Mouse (Mus musculus): ENCODE data around the gene Prox1. TPM values are rescaled to one million over a fixed set of nuclear protein-coding genes. Genes with fewer than 3 reads are reported as not detected.

Prox1 gene
- total RNA-seq, 2 experiments from 2014 or later, result 39.5 to 43.6 TPM

DNA sequence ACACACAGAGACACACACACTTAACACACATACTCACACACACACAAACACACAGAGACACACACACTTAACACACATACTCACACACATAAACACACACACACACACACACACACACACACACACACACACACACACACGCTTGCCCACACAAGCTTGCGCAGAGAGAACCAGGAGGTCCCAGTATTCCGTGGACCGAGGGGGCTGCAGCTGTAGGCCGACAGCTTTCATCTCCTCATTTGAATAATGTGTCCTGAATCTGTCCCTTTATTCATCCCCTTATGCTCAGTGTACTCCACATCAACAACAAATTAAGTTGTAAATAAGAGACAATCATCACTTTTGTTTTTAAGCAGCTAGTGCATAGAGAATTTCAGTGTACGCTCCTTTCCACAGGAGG lies 17.9 kb downstream of the Prox1 start:
- intact Hi-C loops (cut with DNase I), result no loop called here
- DNase-seq, result no peak

DNA sequence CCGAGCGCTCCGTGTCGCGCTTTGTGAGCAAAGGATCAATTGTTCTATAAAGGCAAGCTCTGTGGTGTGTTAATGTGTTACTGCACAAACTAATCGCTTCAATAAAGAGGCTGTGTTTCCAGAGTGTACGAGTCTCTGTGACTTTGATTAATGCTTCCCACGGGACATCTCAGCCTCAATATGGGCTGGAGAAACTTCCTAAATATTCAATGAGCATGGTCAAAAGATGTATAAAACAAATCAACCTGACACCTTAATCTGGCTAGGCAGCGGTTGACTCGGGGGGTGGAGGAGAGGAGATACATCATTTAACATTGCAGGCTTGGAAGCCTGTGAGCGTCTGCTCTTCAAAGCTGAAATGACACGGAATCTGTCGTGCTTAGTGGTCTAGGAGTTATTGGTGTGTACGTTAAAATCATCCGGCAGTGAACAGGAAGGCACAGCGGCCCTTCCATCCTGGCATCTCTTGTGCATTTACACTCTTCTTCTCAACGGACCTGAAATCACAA lies 21.2 kb downstream of the Prox1 start:
- intact Hi-C loops (cut with DNase I), result loop anchor here (10.0 kb wide), 1 partner anchor 546 kb away; no protein-coding TSS in a partner anchor
- no peak for DNase-seq

DNA sequence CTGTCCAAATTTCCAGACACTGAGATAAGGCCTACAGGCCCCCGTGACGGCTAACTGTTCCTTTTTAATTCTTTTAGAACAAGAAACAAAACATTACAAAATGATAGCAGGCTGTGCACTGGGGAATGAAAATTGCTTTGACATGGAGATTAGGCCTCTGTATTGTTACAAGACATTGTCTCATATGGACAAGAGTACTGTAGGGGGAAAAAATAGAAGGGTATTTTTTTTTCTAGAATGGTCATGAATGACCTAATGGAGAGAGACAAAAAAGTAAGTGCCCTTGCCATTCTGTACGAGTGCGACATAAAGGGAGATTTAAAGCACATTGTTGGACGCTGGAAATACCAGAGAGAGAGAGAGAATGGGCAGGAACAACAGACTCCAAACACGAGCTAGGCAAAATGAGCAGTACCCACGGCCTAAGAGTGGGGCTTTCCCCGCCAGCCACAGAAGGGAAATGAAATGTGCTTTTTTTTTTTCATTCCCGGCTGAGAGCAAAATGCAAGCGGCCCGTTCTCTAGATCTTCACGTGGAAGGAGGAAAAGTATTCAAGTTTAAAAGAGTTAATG lies 21.8 kb downstream of the Prox1 start:
- no peak for DNase-seq

DNA sequence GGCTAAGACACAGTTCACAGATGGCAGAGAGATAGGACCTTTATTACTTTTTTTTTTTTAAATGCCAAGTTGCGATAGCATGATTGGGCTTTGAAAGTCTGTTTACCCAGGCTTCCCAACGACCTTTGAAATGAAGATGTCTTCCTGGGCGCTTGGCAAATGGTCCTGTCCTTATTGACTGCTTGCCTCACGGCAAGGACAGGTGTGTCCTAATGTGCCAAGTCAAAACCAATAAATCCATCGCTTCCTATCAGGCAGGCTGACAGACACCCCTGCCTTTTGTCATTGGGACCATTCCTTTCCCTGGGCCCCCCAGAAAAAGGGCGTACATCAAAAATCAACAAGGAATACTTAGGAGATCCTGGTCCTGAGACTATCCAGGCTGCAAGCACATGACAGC lies 22.7 kb downstream of the Prox1 start:
- no peak for DNase-seq
- intact Hi-C loops (cut with DNase I), result loop anchor here (10.0 kb wide), 1 partner anchor 547 kb away; no protein-coding TSS in a partner anchor

More for the DNA sequence above, 21.8 kb downstream of the Prox1 start:
- intact Hi-C loops (cut with DNase I), result loop anchor here (10.0 kb wide), 1 partner anchor 546 kb away; no protein-coding TSS in a partner anchor

DNA sequence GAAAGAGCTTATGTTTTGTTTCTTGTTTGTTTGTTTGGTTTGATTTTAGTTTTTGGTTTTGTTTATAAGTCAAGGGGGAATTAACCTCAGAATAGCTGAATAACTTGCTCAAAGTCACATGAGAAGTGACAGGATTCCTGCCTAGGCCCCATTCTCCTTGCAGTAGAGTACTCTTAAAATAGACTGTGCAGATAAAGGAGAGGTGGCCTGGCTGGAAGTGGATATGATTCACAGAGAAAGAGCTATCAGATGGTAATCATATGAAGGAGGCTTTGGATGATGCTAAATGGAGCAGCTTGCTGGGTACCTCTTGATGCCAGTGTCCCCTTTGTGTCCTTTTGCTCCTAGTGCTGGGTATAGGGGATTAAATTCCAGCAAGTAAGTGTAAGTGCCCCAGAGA lies 26.1 kb downstream of the Prox1 start:
- intact Hi-C loops (cut with DNase I), result loop anchor here (10.0 kb wide), 1 partner anchor 550 kb away; no protein-coding TSS in a partner anchor
- no peak for DNase-seq

DNA sequence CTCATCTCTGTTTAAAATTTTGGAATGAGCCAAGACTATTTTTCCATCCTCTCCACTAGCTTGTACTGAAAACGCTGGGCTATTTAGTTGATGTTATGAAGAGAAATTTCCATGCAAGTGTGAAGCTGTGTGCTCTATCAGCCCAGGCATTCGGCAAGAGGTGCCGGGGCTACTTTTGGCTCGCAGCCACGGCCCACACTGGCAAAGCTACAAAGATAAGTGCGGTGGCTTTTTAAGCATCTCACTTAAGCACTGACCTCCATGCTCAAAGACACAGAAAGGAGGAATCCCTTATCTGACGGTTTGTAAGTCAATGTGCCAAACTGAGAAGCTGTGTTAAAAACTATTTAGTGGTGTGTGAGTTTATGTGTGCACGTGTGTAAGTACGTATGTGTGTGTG lies 26.9 kb downstream of the Prox1 start:
- DNase-seq, result peak; percentile 47 to 58
- intact Hi-C loops (cut with DNase I), result loop anchor here (10.0 kb wide), 1 partner anchor 551 kb away; no protein-coding TSS in a partner anchor

DNA sequence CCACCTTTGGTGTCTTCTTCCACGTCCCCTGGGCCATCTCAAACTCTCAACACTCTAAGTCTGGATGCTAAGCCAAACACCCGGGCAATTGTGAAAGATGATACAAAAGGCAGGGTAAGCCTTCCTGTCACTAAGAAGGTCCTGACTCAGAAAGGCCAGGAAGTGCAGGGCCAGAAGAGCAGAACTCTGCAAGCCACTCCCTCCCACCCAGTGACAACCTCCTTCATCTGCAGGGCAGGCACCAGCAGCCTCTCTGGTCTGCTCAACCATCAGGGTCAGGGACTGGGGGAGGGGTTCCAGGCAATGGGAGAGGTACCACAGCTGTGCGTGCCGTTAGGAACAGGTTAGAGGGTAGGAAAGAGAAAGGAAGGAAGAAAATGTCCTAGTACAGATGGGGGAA lies 27.9 kb downstream of the Prox1 start:
- intact Hi-C loops (cut with DNase I), result loop anchor here (10.0 kb wide), 1 partner anchor 552 kb away; no protein-coding TSS in a partner anchor
- DNase-seq, result no peak

DNA sequence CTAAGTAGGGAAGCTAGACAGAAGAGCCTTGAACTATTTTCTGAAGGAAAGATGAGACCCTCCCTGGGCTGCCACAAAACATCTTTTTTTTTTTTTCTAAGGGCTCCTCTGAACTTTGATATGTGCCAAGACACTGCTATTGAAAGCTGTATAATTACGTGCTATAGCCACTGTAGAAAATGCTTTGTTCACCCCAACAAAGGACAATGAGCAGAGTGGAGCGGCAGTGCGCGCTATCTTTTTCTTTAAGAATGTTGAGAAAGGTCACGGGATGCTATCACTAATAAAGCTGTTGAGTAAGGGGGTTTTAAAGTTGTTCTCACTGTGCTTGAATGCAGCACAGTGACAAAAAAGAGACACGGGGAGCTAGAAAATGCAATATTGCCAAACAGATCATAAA lies 30.0 kb downstream of the Prox1 start:
- intact Hi-C loops (cut with DNase I), result loop anchor here (10.0 kb wide), 1 partner anchor 554 kb away; no protein-coding TSS in a partner anchor
- no peak for DNase-seq

DNA sequence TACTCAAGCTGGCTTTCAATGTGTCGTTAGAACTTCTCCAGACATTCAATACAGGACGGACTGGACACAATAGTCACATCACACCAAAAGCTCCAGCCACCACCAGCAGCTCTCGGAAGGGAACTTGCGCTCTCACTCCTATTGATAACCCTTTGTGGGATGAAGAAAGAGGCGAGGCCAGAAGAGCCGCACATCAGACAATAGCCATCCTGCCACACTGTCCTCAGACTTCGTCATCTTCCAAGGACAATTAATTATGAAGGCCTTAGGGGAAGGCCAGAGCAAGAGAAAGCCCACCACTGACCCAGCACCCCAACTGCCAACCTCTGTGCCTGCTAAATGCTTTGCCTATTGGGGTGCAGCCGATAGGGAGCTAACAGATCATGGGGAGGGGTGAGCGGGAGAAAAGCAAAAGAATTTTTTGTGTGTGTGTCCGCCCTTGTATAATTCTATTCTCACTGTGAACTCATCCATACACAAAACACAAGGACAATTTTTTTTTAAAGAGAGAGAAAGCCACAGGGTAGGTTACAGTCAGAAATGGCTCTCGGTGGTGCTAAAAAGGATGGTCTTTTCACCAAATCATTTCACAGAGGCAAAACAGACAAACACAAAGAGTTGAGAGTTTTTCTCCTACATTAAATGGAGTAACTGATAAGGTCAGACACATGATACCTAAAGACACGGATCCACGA lies 30.7 kb downstream of the Prox1 start:
- DNase-seq, result no peak
- intact Hi-C loops (cut with DNase I), result loop anchor here (10.0 kb wide), 1 partner anchor 555 kb away; no protein-coding TSS in a partner anchor

DNA sequence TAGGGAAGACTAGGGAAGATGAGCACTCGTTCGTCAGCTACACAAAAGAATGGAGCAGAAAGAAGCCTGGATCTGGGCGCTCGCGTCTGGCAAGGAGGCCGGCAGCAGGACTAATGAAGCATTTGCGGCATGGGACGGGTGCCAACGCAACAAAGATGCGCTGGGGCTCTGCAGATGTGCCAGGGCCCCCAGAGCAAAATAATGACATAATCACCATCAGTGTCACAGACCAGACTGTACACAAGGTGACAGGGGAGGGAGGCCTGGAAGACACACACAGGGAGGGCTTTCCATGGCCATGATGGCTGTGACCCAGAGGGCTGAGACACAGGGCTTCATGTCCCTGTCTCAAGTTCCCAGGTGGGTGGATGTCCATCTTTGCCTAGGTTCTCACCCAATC lies 32.6 kb downstream of the Prox1 start:
- DNase-seq, result no peak
- intact Hi-C loops (cut with DNase I), result no loop called here

DNA sequence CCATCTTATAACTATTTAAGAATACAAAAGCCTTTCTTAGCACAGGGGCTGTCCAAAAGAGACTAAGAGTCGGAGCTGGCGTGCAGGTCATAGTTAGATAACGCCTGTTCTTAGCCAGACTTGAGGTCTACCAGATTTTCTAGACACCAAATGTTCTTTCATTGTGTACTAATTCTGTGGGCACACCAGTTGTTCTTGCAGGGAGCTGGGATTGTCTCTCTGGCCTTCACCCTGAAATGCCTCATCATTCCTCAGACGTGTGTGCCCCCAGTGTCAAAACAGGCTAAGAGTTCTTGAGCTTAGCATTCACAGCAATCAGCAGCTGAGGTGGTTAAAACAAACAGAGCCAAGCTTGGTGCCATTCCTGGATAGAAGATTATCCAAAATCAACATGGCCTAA lies 37.6 kb downstream of the Prox1 start:
- no peak for DNase-seq
- intact Hi-C loops (cut with DNase I), result no loop called here

DNA sequence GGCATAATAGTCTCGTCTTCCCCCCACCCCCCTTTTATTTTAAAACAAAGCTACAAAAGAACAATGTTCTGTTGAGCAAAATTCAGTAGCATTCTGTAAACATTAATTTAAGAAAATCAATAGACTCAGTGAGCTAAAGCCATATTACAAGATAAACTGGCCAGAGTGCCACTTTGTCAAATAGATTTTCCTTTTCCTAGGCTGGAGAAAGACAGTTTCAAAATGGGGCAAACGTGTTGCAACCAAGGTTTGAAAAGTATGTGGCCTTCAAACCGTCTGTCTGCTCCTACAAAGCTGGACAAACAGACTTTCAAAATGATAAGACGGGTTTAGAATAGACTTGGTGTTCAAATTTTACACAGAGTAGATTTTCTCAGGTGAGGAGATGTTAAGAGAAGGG lies 39.6 kb downstream of the Prox1 start:
- intact Hi-C loops (cut with DNase I), result no loop called here
- no peak for DNase-seq

DNA sequence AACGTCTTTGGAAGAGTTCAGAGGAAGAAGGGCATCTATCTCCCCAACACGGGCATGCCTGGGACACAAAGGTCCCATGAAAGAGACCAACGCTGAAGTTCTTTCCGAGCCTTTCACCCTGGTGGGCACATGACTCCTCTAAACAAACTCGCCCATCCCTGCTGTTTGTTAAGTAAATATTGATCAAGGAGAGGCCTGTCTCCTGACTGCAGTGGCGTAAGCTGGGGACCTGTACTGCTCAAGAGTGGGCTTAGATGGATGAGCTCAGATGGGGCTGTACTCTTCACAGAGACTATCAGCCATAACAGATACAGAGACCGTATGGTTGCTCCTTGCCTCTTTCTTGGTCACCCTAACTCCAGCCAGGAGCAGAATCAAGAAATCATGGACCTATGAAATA lies 41.0 kb downstream of the Prox1 start:
- no peak for DNase-seq
- intact Hi-C loops (cut with DNase I), result loop anchor here (5.0 kb wide), 1 partner anchor 43 kb away; the partner anchor contains the start of gene Prox1

DNA sequence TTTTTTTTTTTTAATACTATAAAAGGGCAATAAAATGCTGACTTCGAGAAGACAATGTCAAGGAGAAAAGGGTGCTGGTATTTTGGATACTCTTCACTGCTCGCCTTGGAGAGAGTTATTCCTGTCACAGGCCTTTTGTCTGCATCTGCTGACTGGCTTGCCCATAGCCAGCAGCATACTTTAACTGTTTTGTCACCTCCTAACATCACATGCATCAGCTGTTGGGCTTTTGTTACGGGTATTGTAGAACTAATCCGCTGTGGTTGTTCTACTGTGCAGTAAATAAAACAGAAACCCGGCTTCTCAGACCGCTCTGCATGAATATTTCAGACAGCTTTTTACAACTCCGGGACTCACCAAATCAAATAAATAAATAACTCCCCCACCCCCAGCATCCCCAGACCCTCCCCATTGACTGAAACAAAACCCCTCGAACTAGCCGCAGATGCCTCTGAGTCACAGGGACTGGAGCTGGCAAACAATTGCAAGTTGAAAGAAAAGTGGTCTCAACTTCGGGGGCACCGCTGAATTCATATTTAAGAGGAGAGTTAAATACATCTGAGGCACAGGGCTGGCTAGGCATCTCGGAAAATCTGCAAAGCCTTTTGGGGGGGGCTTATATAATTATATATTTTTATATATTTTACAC lies 41.7 kb downstream of the Prox1 start:
- intact Hi-C loops (cut with DNase I), result loop anchor here (5.0 kb wide), 1 partner anchor 44 kb away; the partner anchor contains the start of gene Prox1
- DNase-seq, result peak in 1 of 2 experiments; percentile 7

DNA sequence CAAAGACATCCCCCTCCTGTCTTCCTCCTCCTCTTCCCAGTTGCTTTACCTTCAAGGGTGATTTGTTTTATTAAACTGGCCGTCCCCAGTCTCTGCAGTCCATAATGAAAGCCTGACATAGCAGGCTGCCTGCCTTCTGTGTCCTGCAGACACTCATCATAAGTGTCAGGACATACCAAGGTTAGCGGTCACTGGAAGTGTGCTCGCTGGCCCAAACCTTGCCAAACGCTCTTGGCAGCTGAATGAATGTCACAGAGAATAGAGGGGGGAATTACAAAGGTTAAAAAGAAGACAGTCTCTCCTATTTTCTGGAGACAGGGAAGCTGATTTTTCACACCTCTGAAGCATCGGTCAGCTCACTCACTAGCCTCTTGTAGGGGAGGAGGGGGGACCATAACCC lies 42.6 kb downstream of the Prox1 start:
- DNase-seq, result peak; percentile 39 to 62
- intact Hi-C loops (cut with DNase I), result loop anchor here (5.0 kb wide), 1 partner anchor 44 kb away; the partner anchor contains the start of gene Prox1

DNA sequence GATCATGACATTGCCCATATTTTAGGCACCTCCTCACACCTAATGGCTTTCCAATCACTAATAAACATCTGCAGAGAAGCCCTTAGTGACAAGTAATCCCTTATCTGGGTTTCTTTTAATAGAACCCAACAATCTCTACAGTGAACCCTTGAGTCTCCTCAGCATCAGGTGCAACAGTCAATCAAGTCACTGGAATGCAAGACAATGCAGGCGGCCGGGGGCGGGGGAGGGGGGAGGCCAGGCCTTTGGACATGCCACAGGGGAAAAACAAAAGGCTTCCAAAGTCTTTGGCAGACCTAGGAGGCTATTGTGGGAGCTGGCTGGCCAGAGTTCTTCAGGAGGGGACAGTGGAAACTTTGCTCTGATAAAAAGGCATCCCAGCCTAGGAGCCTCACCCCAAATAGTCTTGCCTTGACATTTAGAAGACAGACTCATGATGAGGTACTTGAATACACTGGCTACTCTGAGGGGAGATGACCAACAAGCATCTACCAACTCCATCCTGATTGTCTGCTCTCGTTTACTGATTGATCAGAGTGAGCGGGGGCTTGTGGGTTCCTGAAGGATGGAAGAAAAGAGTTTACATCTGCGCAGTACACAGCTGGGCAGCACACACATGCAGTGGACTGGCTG lies 43.2 kb downstream of the Prox1 start:
- intact Hi-C loops (cut with DNase I), result loop anchor here (5.0 kb wide), 1 partner anchor 45 kb away; the partner anchor contains the start of gene Prox1
- peak in 1 of 2 experiments; percentile 17 for DNase-seq

DNA sequence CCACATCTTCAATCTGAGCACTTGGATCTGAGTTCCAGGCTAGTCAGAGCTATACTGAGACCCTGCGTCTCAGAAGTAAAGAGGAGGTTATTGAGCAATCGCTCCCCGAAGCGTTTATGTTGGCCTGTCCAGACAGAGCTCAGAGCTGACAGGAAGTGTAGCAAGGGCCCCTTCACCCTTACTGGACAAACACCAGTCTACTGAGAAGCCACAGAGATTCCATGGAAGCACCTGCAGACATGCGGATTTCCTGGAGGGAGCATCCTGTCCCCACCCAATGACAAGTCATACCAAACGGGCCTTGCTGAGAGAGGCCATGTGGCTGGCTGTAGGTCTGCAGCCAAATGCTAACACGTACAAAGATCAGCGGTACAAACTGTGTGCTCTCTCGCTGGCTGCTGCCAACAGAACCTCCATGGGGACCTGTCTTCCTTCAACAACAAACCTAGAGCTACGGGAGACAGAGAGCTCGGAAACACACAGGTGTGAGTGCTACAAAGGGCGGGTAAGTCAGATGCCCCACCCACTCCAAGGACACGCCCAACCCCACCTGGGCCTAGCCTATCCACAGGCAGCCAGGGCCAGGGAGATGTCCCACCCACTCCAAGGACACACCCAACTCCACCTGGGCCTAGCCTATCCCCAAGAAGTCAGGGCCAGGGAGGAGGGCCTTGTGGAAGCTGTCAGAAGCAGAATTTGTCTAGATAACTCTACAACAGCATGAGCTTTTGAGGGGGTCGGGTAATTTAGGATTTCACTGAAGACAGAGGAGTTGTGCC lies 45.4 kb downstream of the Prox1 start:
- DNase-seq, result no peak
- intact Hi-C loops (cut with DNase I), result loop anchor here (5.0 kb wide), 1 partner anchor 47 kb away; the partner anchor contains the start of gene Prox1

DNA sequence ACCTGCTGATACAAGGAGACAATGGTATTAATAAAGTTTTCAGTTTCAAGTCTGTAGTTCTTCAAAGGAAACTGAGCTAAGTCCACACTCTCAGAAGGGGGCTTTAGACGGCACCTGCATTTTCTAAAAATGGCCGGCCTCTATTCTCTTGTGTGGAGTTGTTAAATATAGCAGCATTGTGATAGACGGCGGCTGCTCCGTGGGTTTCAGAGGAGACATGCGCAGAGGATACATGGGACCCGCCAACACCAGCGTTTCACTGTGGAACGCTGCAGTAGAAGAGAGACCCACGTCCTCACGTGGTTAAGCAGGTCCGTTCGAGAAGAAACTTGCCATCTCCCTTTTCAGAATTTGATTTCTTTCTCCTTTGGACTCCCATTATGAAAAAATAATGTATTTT lies 47.1 kb downstream of the Prox1 start:
- DNase-seq, result no peak

DNA sequence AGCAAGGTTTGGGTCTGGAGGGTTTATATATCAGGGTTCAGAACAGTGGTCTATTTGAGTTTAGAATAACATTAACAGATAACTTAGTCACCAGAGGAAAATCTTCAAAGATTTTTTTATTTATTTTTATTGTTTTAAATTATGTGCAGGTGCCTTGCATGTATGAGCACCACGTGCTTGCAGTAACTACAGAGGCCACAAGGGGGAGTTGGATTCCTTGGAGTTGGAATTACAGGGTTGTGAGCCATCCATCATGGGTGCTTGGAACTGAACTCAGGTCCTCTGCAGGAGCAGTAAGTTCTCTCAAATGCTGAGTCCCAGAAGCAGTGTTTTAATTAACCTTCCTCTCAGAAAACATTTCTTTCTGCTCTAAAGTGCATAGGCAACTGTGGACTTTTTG lies 54.5 kb downstream of the Prox1 start:
- DNase-seq, result no peak
- intact Hi-C loops (cut with DNase I), result no loop called here

More for the DNA sequence above, 47.1 kb downstream of the Prox1 start:
- intact Hi-C loops (cut with DNase I), result no loop called here

Measured in heart, postnatal 14 days (tissue).